Mouse (Mus musculus): ENCODE data around the gene Syndig1.

The Syndig1 gene

DNA sequence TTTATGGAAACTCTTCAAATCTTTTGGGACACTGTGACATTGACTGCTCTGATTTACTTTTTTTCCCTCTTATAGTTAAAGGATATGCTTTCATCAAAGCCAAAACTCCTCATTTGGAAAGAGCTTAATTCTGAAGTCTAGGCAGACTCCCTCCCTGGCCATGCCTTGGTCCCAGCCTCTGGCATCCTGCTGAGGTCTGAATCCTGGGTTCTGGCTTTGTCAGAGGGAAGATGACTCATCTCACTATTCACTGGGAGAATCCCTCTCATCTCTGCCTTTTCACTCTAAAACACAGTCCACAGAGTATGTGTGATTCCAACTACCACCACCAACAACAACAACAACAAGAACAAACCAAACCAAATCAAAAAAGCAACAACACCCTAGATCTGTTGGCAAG, 58.6 kb downstream of the Syndig1 start:
- no peak for DNase-seq

DNA sequence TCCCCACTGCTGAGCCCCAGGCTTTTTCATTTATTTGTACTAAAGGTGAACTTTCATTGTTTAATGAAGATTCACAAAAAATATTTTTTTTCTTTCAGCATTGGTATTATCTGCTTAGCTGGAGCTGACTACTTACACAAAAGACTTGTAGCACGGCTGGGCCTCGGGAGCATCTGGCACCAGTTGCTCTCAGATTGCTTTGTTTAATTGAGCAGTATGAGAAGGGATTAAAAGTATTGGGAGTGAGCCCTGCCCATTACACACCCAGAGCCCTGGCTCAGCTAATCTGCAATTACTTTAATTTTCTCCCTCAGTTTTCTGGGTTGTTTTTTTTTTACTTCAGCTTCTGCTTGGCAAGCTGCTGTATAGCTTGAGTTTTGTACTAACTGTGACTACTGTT, 62.6 kb downstream of the Syndig1 start:
- no peak for DNase-seq

DNA sequence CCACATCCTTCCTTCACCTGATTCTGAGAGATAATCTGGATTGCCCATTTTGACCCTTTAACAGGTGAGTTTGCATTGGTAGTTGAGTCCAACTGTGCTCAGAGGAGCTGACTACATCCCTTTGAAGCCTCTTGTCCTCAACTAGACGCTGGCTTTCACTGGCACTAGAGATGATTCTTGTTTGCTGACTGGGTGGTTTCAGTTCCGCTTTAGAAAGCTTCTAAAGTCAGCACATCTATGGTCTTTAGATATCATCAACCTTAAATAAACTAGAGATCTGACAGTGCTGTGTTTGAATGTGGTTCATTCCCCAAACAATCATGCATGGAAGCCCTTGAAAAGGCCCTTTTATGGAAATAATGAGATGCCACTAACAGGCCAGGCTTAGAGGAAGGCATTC, 67.3 kb downstream of the Syndig1 start:
- no peak for DNase-seq

DNA sequence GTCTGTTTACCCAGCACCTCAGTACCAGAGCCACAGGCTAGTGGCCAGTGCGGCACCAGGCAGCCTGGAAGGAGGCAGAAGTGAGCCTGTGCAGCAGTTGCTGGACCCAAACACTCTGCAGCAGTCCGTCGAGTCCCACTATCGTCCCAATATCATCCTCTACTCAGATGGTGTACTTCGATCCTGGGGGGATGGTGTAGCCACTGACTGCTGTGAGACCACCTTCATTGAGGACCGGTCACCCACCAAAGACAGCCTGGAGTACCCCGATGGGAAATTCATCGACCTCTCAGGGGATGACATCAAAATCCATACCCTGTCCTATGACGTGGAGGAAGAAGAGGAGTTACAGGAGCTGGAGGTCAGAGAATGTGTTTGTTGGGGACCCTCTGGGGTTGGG, 70.6 kb downstream of the Syndig1 start:
- no peak for DNase-seq

DNA sequence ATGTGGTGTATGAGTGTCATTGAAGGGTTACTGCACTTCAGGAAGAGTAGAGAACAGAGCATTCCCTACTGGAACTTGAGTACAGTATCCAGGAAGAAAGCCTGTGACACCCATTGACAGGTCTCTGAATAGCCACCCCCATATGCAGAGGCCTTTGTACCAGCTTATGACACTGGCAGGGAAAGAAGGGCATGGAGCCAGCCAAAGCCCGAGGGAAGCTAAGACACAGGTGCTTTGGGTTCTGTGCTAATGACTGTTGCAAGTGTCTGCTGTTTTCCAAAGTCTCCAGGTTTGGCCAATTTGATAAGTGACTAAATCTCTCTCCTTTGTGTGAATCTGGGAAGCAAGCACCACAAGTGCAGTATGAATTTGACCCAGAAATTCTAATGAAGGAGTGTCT, 71.6 kb downstream of the Syndig1 start:
- DNase-seq = peak; percentile 28

DNA sequence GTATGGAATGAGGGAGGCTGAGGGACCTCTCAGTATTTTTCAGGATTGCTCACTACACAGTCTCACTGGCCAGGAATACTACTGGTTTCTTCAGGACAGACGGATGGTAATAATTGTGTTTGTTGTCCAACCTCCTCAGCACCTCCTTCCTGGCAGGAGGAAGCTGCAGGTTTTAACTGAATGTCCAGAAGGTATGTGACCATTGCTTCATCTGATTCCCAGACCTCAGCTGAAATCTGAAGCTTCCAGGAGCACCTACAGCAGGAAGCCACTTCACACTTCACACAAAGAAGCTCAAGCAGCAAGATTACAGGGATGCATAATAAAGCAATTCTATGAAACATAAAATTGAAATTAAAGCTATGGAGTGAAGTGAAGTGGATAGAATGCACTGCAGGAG, 75.4 kb downstream of the Syndig1 start:
- DNase-seq = no peak

DNA sequence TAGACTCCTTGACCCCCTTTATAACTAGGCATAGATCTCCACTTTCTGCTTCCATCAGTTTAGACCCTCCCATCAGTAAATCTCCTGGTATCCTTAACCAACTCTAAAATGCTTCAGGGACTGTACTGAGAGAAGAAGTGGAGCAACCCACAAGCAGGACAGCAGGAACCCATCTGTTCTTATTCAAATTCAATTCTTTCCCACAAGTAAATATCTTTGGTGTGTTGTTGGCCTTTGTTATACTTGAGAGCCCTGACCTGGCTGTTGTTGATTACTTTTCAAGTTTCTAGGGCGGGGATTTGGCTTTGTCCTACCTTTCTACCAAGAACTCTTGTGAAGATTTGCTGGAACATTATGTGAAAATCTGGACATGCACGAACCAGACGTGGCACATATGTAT, 77.7 kb downstream of the Syndig1 start:
- DNase-seq = no peak

DNA sequence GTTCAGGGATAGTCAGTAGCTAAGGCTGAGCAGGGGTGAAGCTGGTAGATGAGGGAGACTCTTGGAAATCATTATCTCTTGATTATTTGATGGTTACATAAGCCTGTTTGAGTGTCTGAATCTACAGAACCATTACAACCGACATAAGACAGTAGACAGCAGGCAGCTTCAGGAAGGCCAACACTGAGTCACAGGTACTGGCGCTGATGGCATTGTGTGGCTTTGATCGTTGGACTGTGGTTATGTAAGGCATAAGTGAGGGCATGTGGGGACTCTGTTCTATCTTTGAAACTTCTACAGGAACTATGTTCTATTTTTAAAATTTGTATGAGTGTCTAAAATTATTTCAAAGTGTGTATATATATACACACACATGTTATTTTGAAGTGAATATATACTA, 88.2 kb downstream of the Syndig1 start:
- peak; percentile 46 for DNase-seq

DNA sequence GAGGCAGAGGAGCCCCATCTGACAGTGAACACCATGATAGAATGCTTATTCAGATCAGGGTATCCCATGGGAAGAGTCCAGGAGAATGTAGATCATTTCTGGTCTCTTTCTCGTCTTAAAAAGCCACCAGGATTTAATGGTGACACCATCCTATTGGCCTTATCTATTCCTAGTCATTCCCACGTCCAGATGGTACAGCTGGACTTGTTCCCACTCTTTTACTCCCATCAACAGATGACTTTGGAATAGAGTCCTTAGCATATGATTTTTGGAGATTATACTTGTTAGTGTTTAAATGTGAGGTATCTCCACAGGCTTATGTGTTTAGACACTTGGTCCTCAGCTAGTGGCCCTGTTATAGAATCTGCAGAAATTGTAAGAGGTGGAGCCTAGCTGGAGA, 94.5 kb downstream of the Syndig1 start:
- DNase-seq = no peak

DNA sequence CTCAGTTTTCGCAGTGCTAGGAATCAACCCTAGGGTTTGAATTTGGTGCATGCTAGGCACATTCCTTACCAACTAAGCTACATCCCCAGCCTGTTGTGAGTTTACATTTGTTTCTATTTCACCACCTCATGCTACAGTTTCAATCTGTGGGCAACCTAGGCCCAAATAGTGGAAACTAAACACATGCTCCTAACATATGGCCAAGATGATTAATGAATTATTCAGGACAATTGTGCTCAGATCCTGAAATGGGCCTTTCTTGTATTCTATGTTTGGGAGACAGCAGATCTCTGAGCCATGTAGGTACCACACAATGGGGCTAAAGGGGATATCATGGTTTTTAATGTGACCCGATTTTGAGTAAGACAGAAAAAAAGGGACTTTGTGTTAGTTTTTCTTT, 96.9 kb downstream of the Syndig1 start:
- no peak for DNase-seq

DNA sequence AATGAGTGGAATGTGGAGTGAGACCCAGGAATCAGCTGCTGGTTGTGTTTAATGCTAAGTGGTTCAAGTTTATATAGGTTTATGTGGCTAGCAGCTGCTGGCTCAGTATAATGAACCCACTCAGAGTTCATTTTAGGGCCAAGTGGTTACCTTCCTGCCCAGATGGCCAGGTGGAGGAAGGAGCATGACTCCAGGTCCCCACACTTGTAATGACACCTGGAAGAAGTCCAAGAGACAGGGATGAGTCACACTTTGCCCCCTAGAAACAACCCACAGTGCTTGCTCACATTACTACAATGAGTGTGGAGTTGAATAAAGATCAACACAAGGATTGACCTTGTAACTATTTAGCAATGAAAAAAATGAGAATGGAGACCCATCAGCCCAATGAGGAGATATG, 98.0 kb downstream of the Syndig1 start:
- peak; percentile 50 for DNase-seq

DNA sequence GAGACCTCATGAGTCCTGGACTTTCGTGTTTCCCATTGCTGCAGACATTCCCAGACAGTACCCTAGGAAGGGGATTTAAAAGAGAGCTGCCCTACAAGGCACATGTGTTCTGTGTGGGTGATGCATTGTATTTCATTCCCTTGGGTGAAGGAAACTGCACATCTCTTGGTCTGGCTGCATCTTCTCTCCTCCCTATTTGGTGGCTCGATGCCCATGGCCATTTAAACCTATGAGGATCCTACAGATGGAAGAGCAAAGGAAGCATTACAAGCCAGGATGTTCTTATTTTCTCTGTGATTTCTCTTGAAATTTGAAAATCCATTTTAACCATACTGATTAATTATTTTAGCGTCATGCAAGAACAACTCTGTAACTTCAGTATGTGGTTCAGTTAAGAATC, 98.5 kb downstream of the Syndig1 start:
- DNase-seq = no peak

DNA sequence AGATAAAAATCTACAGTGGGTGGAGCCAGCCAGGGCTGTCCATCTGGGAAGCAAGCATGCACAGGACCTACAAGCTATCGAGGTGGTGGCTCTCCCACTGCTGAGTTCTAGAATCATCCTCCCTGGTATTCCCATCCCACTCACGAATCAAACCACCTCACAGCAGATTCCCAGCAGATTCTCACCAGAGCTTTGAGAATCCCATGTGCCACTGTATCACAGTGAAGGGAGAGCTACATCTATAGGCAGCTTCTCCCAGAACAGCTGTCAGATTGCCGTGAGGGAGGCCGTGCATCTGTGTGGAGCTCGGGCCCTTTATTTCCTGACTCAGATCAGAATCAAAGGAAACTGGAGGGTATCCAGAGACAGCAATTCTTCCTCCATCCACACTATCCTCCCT, 101.0 kb downstream of the Syndig1 start:
- DNase-seq = no peak

DNA sequence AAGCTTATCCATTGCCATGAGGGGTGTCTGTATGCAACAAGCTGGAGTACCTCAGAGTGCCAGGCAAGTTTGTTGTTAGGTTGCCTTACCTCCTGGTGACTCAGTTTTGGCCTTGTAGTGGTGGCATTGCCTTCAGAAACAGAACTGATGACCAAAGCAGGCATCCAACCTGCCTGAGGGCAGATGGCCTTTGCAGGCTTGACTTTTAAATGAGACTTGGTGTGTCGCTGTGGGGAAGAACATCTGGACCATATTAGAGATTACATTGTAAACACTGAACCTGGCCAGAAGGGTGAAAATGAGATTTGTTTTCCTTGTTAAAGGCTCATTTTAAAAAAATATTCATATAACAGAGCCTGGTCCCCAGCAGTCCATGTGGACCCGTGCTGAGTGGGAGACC, 102.1 kb downstream of the Syndig1 start:
- DNase-seq = no peak

DNA sequence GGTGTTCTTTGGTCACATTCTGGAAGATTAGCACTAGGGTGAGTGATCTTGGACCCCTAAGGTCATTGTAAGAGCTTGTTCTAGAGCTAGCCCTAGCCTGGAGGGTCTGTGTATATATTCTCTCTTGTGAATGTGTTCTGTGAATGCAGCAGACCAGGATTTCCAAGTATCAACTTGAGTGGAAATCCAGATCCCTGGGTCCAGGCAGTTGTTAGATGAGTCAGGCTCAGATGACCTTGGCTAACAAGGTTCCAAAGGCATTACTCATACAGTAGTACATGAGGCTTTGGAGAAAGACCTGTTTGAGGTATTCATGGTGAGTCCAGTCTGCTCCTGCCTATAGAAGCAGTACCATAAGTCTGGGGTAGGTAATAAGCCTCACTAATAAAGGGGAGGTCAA, 103.1 kb downstream of the Syndig1 start:
- no peak for DNase-seq

DNA sequence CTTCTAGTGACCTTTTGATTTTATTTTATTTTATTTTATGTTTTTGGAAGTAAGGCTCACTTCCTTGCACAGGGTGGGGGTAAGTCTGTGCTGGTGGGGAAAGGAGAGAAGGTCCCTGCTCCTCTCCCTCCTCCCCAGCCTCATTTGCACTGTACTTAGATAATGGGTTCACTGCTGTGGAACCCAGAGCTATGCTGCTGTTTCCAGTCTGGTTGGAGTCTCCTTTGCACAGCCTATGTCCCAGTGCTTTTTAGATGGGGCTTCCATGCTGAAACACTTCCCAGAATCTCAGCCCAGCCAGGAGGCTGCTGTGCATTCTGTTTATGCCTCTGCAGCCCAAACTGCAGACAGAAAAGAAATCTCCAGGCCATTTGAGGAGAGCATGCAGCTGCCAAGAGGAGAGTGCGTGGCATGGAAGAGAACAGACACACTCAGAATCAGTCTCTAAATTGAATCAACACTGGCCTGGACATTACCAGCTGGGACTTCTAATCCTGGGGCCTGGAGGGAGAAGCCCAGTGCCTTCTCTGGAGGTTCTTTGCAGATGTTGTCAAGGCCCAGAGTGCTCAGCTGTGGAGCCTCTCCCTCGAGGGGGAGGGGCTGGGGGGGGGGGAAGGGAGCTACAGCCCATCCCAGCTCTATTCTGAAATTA, 104.4 kb downstream of the Syndig1 start:
- no peak for DNase-seq

DNA sequence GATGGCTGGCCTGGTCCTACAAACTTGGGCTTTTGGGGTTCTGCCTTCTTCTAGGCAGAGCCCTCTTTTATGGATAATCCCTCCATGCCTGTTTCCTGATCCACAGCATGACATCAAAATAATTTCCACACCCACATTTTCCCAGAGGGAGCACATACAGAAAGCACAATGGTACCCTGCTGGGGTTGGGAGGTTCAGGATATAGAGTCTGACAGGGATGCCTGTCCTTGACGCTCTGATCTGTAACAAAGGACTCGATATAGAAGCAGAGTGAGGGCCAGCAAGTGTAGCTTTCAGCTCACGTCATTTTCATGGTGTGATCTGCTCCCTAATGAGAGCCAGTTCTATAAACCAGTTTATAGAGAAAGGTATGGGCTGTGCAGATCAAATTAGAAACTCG, 105.1 kb downstream of the Syndig1 start:
- no peak for DNase-seq

DNA sequence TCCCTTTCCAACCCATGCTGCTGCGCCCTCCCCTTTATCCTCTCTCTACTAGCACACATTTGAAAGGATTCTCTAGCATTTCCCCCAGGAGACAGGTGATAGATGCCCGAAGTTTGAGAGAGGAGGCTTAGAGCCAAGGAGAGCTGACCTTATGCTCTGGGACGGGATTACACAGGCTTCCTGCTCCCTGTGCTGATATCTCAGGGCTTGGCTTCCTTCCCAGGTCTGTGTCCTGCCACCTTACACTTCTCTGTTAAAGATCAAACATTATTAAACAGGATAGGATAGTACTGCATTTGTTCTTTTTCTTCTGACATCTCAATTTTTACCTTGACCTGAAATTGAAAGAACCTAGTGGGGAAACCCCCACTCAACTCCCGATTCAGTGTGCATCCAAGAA, 109.8 kb downstream of the Syndig1 start:
- peak; percentile 29 for DNase-seq

DNA sequence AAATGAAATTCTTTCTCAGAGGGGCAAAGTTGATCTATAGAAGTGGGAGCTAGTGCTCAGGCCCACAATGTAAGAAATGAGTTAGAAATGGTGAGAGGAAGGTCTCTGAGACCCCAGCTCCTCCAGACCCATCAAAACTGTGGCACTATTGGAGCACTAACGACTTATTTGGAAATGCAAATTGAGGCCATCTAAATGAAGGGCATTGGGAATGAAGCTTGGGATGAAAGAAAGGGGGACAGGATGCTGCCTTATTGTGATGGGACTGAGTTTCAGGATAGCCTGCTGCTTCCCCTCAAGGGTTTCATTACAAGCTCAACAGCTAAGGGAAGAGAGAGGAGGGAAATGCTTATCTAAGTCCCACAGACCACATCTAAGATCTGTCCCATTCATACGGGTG, 110.6 kb downstream of the Syndig1 start:
- no peak for DNase-seq

DNA sequence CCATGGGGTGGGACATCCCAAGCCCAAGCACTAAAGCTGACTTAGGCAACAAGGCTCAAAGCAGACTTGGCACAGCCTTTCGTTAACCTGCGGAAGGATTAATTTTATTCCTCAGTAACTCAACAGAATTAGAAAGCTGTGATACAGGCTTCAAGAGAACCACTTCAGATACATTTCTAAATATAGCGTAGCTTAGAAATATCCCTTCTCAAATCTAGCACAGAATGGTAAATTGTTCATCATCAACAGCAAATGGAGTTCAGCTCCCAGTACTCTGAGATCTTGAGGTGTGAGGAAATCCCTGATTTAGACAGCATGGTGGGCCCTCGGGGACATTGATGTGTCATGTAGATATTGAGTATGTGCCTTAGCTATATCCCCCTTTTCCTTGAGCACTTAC, 121.6 kb downstream of the Syndig1 start:
- no peak for DNase-seq

DNA sequence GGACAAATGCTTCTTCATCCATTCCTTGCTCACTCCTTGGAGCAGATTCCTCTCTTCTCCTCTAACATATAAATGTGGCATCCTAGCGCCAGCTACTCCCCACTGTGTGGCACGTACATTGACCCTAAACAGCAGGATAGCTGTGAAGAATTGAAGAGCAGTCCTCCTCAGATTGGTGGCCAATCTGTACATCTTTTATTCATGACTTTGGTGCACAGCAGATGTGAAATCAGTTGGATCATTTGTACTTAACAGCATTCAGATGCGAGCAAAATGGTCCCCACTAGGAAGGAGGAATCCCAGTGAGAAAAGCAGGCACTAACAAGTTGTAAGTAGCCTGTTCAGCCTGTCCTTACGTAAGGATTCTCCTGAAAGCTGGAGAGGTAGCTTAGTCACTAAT, 142.0 kb downstream of the Syndig1 start:
- DNase-seq = no peak

DNA sequence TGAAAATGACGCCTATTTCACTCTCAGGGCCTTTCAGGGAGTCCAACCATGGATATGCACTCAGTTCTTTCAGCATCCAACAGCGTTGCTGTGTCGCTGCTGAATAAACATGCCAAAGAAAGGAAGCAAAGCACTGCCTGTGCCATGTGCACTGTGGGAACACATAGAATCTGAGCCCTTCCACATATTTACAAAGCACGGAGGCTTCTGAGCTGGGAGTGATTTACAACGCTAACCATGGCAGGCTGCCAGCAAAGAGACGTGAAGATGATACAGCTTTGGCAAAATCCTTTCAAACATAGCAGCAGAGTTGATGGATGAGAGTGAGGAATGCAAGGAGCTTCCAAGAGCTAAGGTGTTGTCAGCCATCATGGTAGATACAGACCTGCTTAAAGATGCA, 144.6 kb downstream of the Syndig1 start:
- DNase-seq = no peak

DNA sequence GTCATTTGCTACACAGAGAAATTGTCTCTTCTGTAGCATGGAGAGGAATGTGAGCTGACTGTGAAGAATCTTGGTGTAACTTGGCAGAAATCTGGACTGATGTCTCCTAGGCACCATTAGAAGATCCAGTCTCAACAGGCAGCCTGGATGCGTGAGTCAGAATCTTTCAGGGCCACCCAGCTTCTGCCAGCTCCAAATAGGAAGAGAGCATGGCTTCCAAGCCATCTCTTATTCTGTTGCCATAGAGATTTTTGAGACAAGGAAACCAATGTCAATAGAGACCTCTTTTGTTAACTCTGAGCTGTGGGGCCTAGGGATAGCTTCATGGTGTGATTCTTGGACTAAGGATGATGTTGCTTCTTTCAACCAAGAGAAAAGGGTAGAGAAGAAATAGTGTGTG, 151.4 kb downstream of the Syndig1 start:
- DNase-seq = no peak

DNA sequence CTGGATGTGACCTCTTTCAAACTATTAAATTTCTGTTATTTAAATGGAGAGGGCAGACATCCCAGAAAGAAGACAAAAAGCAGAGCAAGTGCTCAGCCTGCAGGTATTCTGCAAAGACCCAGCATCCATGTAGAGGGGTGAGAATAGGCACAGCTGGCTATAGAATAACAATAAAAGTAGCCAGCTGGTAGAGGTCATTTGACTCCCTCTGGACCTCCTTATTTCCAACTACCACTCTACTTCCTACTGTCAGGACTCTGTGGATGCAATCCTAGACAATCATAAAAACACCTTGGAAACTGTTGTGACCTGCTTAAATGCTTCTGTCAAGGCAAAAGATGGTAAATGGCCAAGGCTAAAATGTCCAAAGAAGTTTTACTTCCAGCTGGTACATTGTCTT, 153.5 kb downstream of the Syndig1 start:
- no peak for DNase-seq

DNA sequence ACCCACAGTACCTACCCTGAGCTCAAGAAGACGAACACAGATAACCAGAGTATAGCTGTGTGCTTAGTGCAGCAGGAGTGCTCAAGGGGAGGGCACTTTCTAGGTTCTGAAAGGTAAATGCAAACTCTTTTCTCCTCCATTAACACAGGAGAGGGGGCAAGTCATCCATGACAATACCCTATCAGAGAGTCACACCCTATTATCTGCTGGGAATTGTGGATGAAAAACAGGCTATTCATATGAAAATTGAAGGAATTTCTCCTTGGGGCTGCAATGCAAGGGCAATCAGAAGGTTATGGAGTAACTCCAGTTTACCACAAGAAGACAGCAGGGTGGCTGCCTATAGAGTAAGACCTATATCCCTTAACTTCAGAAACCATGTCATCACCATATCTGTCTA, 154.1 kb downstream of the Syndig1 start:
- no peak for DNase-seq

DNA sequence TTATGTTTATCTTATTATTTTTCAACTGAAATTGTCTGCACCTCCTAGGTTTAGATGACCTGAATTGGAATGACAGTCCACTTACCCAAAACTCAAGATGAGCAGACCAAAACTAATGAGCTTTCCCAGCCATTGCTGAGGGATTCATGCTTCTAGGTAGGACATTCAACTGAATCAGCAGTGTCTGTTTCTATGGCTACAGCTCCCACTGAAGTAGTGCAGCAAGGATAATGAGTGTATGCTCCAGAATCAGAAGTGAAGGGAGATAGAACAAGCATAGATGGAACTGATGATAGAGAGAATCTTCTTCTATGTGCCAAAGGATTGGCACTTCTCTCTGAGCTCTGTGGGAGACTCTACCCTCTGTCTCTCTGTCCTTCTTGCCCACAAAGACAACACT, 158.6 kb downstream of the Syndig1 start:
- no peak for DNase-seq
